Mouse (Mus musculus) small intestine, adult 2 months (tissue): Measurements from ENCODE around the gene Mfng.

Experiments used
- CTCF ChIP-seq: fragments of 200-500 bp; IDR thresholded peaks from 2 replicates; pipeline ENCODE4 v1.5.1; 2012; ENCODE audit warnings: low read depth, mild to moderate bottlenecking, control low read depth, inconsistent platforms, low read length, moderate library complexity, mixed read lengths; ENCODE audit not compliant: insufficient replicate concordance, insufficient read length; ENCODE audit errors: extremely low read depth
- POLR2A ChIP-seq: fragments of 200-500 bp; IDR thresholded peaks from 2 replicates; pipeline ENCODE4 v1.6.1; 2012; ENCODE audit warnings: low read depth, mild to moderate bottlenecking, control low read depth, inconsistent platforms, low read length, moderate library complexity

- no peak for TF ChIP-seq CTCF
- no peak for TF ChIP-seq POLR2A
Observed at GRCm38 (mm10) chr15:78786411-78786818, 13.1 kb upstream of the Mfng start.
